ENCODE assay signal across 24 mouse cellular contexts in genomic region chr6:149457324-149457723, GRCm38 (mm10).
"Had no signal": no experiment of that assay in that cellular context is flagged by ENCODE, and none has a peak within 500 bp of the region (broad histone marks: within the 10 kb centered on the region; RNA-seq: fewer than 3 reads in every experiment).

No protein-coding gene starts in this region.

- H3K4me2 ChIP-seq: heart, embryonic 12.5 days; hindbrain, embryonic 13.5 days; hindbrain, embryonic 15.5 days; limb, embryonic 12.5 days; liver, embryonic 11.5 days; liver, embryonic 13.5 days; liver, embryonic 15.5 days had no signal

- H3K36me3 ChIP-seq: heart, embryonic 12.5 days; hindbrain, embryonic 13.5 days; hindbrain, embryonic 15.5 days; limb, embryonic 10.5 days; limb, embryonic 12.5 days; liver, embryonic 13.5 days; liver, embryonic 15.5 days had no signal

- H3K27me3 ChIP-seq: heart, embryonic 12.5 days; hindbrain, embryonic 13.5 days; hindbrain, embryonic 15.5 days; limb, embryonic 12.5 days; liver, embryonic 13.5 days; liver, embryonic 15.5 days had no signal

- DNase-seq: gastrocnemius, adult 2 months; gastrocnemius, postnatal 10 days; gastrocnemius, postnatal 25 days; heart, adult 18-20 months; heart, postnatal 10 days; heart, postnatal 4 days; kidney, adult 18-20 months; kidney, adult 8-10 months; kidney, postnatal 14 days; kidney, postnatal 36 days; liver; liver, embryonic 13.5 days; liver, postnatal 0 days had no signal

- ATAC-seq: inflammation-experienced regulatory T-cells, adult 6 months; liver, postnatal 0 days had no signal

- H3K9me3 ChIP-seq: heart, embryonic 12.5 days; hindbrain, embryonic 13.5 days; hindbrain, embryonic 15.5 days; limb, embryonic 10.5 days; limb, embryonic 12.5 days; liver, embryonic 13.5 days; liver, embryonic 15.5 days had no signal

- H3K27ac ChIP-seq: gastrocnemius, adult 2 months; hindbrain, embryonic 13.5 days; hindbrain, embryonic 15.5 days; kidney, postnatal 0 days; layer of hippocampus, adult 2 months; left cerebral cortex, adult 2 months; limb, embryonic 10.5 days; limb, embryonic 12.5 days; liver, embryonic 13.5 days; liver, embryonic 15.5 days had no signal

- H3K4me1 ChIP-seq: heart, embryonic 12.5 days; hindbrain, embryonic 13.5 days; hindbrain, embryonic 15.5 days; limb, embryonic 10.5 days; limb, embryonic 12.5 days; liver, embryonic 13.5 days; liver, embryonic 15.5 days had no signal

- H3K9ac ChIP-seq: heart, embryonic 12.5 days; hindbrain, embryonic 13.5 days; hindbrain, embryonic 15.5 days; limb, embryonic 12.5 days; liver, embryonic 13.5 days; liver, embryonic 15.5 days; liver, postnatal 0 days had no signal

- H3K4me3 ChIP-seq: gastrocnemius, adult 2 months; heart, embryonic 12.5 days; hindbrain, embryonic 13.5 days; hindbrain, embryonic 15.5 days; layer of hippocampus, adult 2 months; left cerebral cortex, adult 2 months; limb, embryonic 10.5 days; limb, embryonic 12.5 days; liver, embryonic 13.5 days; liver, embryonic 15.5 days had no signal
